Mouse (Mus musculus) heart, embryonic 13.5 days (tissue): ENCODE results near the gene Tbxas1. TPM values are rescaled to one million over a fixed set of nuclear protein-coding genes. Genes with fewer than 3 reads are reported as not detected.
A peak's percentile ranks its signal among the peaks of the same experiment; 100 is the strongest.

Source experiments
- ATAC-seq: fragments of 200-750 bp; cut with Nextera tagmentation; 2 replicates; pipeline ENCODE4 v1.8.0; 2017; ENCODE audit warnings: moderate TSS enrichment; ENCODE audit not compliant: insufficient number of reproducible peaks, low FRiP score, low TSS enrichment; ENCODE audit errors: extremely low read depth
- H3K27ac ChIP-seq: fragments of 300-500 bp; sonication (generic); replicated peaks from 2 replicates; pipeline ENCODE4 v1.5.1; 2015; ENCODE audit warnings: moderate library complexity, mild to moderate bottlenecking, inconsistent platforms
- H3K27me3 ChIP-seq: fragments of 300-500 bp; sonication (generic); replicated peaks from 2 replicates; pipeline ENCODE4 v1.6.1; 2015; ENCODE audit warnings: mild to moderate bottlenecking, inconsistent platforms
- H3K36me3 ChIP-seq: fragments of 300-500 bp; sonication (generic); 2 replicates; pipeline ENCODE4 v1.6.1; 2015; ENCODE audit warnings: mild to moderate bottlenecking, inconsistent platforms
- H3K4me1 ChIP-seq: fragments of 300-500 bp; sonication (generic); 2 replicates; pipeline ENCODE4 v1.6.1; 2015; ENCODE audit warnings: inconsistent platforms
- H3K4me2 ChIP-seq: fragments of 300-500 bp; sonication (generic); 2 replicates; pipeline ENCODE4 v1.6.1; 2015; ENCODE audit warnings: inconsistent platforms, mild to moderate bottlenecking, moderate library complexity
- H3K4me3 ChIP-seq: fragments of 300-500 bp; sonication (generic); 2 replicates; pipeline ENCODE4 v1.5.1; 2015; ENCODE audit warnings: moderate library complexity, mild to moderate bottlenecking, inconsistent platforms
- H3K9ac ChIP-seq: fragments of 300-500 bp; sonication (generic); 2 replicates; pipeline ENCODE4 v1.6.1; 2015; ENCODE audit warnings: inconsistent platforms, mild to moderate bottlenecking, moderate library complexity
- H3K9me3 ChIP-seq: fragments of 300-500 bp; sonication (generic); 2 replicates; pipeline ENCODE4 v1.6.1; 2016; ENCODE audit warnings: inconsistent platforms
- WGBS: fragments of 180-500 bp; shearing (Covaris S2); methylation state at CpG from one replicate; pipeline ENCODE4 v1.1.7; 2015; ENCODE audit warnings: mixed read lengths; 5-methylcytosine and 5-hydroxymethylcytosine counted together
- polyA plus RNA-seq: library from polyadenylated mRNA; unstranded; fragments of >200 nt; fragmentation: Nextera tagmentation; extraction: Ambion mirVana; gene quantifications from 2 replicates; pipeline ENCODE4 v1.2.1, GENCODE M21; 2015

Gene Tbxas1
- polyA plus RNA-seq, 1 experiment from 2014 or later: 2.4 TPM

DNA sequence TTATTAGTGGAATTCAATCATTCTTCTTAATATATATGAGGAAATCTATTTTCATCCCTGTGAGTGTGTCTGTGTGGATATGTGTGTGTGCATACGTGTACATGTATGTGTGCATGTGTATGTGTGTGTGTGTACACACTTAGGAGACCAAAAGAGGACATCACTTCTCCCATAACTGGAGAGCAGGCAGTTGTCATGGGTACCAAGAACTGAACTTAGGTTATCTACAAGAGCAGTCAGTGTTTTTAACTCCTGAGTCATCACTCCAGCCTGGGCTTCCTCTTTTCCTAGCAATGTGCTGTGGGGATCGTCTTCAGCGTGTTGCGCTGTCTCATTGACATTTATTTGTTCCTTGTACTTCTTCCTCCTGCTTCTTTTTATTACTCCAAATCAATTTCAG, 24.9 kb downstream of the Tbxas1 start:
- no peaks in the 10 kb centered on the region for H3K36me3 ChIP-seq
- no peaks in the 10 kb centered on the region for H3K27me3 ChIP-seq
- peak overlapping the region; percentile 7; the same call in 1 of the 2 replicates for H3K4me2 ChIP-seq
- peaks cover 18% of the 10 kb centered on the region for H3K4me1 ChIP-seq
- ATAC-seq: peak; percentile 58; the same call in 1 of the 2 replicates
- 62% methylated on average over 4 of the region's 4 CpGs for whole genome bisulfite sequencing
- peak overlapping the region; percentile 48; the same call in 1 of the 2 replicates for H3K27ac ChIP-seq
- no peak overlapping the region for H3K4me3 ChIP-seq
- H3K9me3 ChIP-seq: no peaks in the 10 kb centered on the region
- no peak overlapping the region for H3K9ac ChIP-seq

DNA sequence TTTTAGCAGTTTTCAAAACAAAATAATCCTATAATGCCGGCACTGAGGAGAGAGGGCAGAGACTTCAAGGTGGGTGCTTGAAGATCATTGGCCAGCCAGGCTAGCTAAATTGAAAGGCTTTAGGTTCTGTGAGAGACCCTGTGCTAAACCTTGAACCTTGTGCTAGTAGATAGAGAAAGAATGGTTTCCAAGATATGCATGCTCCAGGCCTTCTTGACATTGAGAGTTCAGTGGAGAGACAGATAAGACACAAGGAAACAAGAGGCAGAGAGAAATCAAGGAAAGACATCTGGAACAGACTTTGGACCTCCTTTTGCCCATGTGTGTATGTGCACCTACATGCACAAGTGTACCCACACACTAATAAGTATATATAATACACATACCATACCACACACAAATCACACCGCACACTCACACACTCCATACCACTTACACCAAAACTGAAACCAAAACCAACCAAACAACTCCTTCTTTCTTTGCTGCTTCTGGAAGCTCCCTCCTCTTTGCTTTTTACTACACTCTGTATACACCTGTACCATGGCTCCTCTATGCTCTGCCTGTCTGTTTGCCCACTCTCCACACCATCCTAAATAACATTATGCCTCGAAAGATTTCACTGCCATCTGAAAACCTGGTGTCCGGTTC, 25.4 kb downstream of the Tbxas1 start:
- no peak overlapping the region for H3K4me3 ChIP-seq
- H3K36me3 ChIP-seq: no peaks in the 10 kb centered on the region
- H3K4me1 ChIP-seq: peaks cover 18% of the 10 kb centered on the region
- H3K9ac ChIP-seq: no peak overlapping the region
- H3K9me3 ChIP-seq: no peaks in the 10 kb centered on the region
- no peaks in the 10 kb centered on the region for H3K27me3 ChIP-seq
- H3K27ac ChIP-seq: peak overlapping the region; percentile 48; the same call in 1 of the 2 replicates
- H3K4me2 ChIP-seq: peak overlapping the region; percentile 7; the same call in 1 of the 2 replicates
- ATAC-seq: no peak
- WGBS: 82% methylated on average over 4 of the region's 4 CpGs

DNA sequence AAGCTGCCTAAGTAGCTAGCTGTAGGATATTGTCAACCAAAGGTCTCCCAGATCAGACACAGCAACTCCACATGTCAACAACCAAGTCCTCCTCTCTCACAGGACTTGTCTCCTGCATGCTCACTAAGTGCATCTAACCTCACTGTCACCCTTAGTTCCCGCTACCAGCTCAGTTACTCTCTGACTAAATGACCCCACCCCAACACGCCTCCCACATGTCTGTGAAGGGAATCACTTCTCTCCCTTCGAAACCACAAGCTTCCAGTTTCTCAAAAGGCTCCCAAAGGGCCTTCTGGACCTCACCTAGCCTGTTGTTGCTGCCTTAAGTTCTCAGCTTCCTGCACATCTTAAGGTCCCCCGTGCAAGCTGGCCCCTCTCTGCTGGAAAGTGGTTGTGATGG, 25.9 kb downstream of the Tbxas1 start:
- Histone ChIP-seq H3K36me3 (no peaks in the 10 kb centered on the region), H3K27ac (no peak overlapping the region), H3K9ac (no peak overlapping the region), H3K4me1 (peaks cover 18% of the 10 kb centered on the region), H3K4me3 (no peak overlapping the region), H3K9me3 (no peaks in the 10 kb centered on the region), H3K27me3 (no peaks in the 10 kb centered on the region), H3K4me2 (peak overlapping the region; percentile 7; the same call in 1 of the 2 replicates)
- ATAC-seq: no peak
- WGBS: 69% methylated on average over 4 of the region's 4 CpGs

GRCm38 (mm10) chr6:38901636-38902035, 26.4 kb downstream of the Tbxas1 start:
- H3K4me2 ChIP-seq: no peak overlapping the region
- H3K9me3 ChIP-seq: no peaks in the 10 kb centered on the region
- H3K27ac ChIP-seq: no peak overlapping the region
- no peak overlapping the region for H3K4me3 ChIP-seq
- WGBS: 54% methylated on average over 3 of the region's 3 CpGs
- H3K9ac ChIP-seq: no peak overlapping the region
- no peaks in the 10 kb centered on the region for H3K36me3 ChIP-seq
- ATAC-seq: no peak
- H3K4me1 ChIP-seq: peaks cover 16% of the 10 kb centered on the region
- no peaks in the 10 kb centered on the region for H3K27me3 ChIP-seq

GRCm38 (mm10) chr6:38902820-38903439, 27.7 kb downstream of the Tbxas1 start:
- Histone ChIP-seq H3K4me3 (no peak overlapping the region), H3K27ac (no peak overlapping the region), H3K27me3 (no peaks in the 10 kb centered on the region), H3K4me1 (peaks cover 6% of the 10 kb centered on the region; the same call in 1 of the 2 replicates), H3K9ac (no peak overlapping the region), H3K9me3 (no peaks in the 10 kb centered on the region), H3K36me3 (no peaks in the 10 kb centered on the region), H3K4me2 (no peak overlapping the region)
- no peak for ATAC-seq
- WGBS: 84% methylated on average over 10 of the region's 10 CpGs

DNA sequence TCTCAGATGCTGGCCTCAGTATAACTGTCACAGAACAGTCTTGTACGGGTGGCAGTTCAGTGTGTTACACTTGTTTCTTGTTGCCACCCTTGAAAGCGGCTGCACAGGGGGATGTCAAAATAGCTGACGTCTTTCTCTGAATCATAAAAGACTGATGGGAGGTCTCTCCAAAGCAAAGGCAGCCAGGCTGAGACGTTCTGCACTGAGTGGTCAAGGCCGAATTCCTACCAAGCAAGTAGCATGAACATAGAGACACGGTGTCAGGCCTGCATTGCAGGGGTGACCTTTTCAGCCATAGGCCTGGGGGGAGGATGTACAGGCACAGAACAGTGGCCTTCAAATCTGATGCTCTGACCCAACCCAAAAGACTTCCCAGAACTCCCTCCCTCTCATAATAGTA, 30.8 kb downstream of the Tbxas1 start:
- no peak for ATAC-seq
- Histone ChIP-seq H3K27ac (no peak overlapping the region), H3K4me2 (no peak overlapping the region), H3K9ac (no peak overlapping the region), H3K4me3 (no peak overlapping the region), H3K9me3 (no peaks in the 10 kb centered on the region), H3K36me3 (no peaks in the 10 kb centered on the region), H3K27me3 (no peaks in the 10 kb centered on the region), H3K4me1 (peaks cover 18% of the 10 kb centered on the region)
- 76% methylated on average over 6 of the region's 6 CpGs for WGBS

DNA sequence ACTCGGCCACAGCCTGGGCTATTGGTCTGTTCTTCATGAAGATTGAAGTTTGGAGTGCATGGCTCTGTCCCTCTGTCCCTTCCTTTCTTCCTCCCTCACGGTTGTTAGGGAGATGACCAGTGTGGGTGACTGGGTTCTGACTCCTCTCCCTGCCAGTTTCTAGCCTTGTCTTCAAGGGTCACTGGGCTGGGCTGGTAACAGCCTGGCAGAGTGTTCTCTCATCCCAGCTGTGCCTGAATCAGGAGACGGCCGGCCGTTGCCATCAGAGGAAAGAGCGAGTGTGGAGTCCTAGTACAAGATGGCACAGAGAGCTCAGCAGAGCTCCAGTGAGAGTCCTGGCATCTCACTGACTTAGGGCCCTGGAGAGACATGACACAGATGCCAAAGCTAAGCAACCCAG, 33.2 kb downstream of the Tbxas1 start:
- Histone ChIP-seq H3K9me3 (no peaks in the 10 kb centered on the region), H3K9ac (no peak overlapping the region), H3K4me1 (peaks cover 36% of the 10 kb centered on the region), H3K27ac (no peak overlapping the region), H3K4me2 (no peak overlapping the region), H3K4me3 (no peak overlapping the region), H3K36me3 (no peaks in the 10 kb centered on the region), H3K27me3 (no peaks in the 10 kb centered on the region)
- WGBS: 85% methylated on average over 6 of the region's 6 CpGs
- ATAC-seq: no peak

DNA sequence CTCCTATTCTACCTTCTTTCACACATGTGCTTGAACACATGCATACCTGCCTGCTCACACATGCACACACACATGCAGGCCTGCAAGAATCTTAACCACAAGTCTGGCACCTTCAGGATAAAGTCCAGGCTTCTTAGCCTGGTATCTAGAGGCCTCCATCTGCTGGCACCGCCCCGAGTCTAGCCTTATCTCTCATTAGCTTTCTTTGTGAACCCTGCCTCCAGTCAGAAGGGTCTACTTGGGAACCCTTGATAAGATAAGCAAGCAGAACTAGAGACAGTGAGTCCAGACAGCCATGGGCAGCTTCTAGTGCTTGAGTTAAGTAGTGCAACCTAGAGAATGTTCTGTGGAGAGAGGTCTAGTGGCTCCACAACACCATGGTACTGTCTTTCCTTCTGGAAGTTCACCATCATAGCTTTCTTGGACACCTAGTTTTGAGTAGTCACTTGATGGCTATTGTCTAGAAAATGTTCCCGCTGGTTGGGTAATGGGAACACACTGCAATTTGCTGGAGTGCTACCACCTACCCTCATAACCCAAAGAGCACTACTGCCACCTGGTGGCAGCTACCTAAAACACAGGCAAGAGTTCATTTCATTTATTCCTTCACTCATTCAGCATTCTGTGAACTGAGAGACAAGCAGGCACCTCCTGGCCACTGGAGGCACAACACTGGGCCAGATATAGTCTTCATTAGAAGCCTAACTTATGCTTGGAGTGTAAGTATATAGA, 35.8 kb downstream of the Tbxas1 start:
- Histone ChIP-seq H3K9me3 (no peaks in the 10 kb centered on the region), H3K36me3 (no peaks in the 10 kb centered on the region), H3K4me1 (peaks cover 57% of the 10 kb centered on the region), H3K27ac (peak overlapping the region; percentile 38), H3K9ac (no peak overlapping the region), H3K27me3 (no peaks in the 10 kb centered on the region), H3K4me2 (no peak overlapping the region), H3K4me3 (no peak overlapping the region)
- ATAC-seq: peak; percentile 62; the same call in 1 of the 2 replicates
- 16% methylated on average over 3 of the region's 3 CpGs for WGBS

DNA sequence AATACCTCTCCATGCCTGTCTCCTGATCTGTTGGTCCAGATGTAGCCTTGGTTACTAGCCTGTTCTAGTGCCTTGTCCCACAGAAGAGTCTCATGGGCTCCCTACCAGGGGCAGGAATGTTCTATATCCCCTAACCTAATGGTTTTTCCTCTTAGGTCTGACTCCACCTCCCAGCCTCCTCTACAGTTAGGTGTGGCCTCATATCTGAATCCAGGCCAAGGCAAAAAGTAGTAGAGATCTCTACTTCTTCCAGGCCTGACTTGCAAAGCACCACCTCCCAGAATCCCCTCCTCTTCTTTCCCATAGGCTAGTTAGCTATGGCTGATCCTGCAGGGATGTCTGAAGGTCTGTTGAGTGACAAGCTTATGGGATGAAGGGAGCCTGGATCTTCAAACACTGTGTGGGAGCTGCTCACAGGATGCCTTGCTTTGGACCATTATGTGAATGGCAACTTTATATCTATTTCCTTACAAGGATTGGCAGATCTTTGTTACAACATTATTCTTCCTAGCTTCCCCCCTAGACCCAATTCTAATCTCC, 37.0 kb downstream of the Tbxas1 start:
- peaks cover 67% of the 10 kb centered on the region for H3K4me1 ChIP-seq
- no peak for ATAC-seq
- no peak overlapping the region for H3K27ac ChIP-seq
- H3K9me3 ChIP-seq: no peaks in the 10 kb centered on the region
- H3K9ac ChIP-seq: no peak overlapping the region
- no peaks in the 10 kb centered on the region for H3K36me3 ChIP-seq
- no peak overlapping the region for H3K4me3 ChIP-seq
- no peaks in the 10 kb centered on the region for H3K27me3 ChIP-seq
- H3K4me2 ChIP-seq: no peak overlapping the region

- H3K4me3 ChIP-seq: no peak overlapping the region
- no peak overlapping the region for H3K4me2 ChIP-seq
- no peak for ATAC-seq
- H3K4me1 ChIP-seq: peaks cover 74% of the 10 kb centered on the region
- WGBS: 63% methylated on average over 9 of the region's 9 CpGs
- no peaks in the 10 kb centered on the region for H3K36me3 ChIP-seq
- no peak overlapping the region for H3K9ac ChIP-seq
- no peaks in the 10 kb centered on the region for H3K9me3 ChIP-seq
- H3K27me3 ChIP-seq: no peaks in the 10 kb centered on the region
- no peak overlapping the region for H3K27ac ChIP-seq
These were observed 37.6 kb downstream of the Tbxas1 start for GRCm38 (mm10) chr6:38912845-38913244.

GRCm38 (mm10) chr6:38913386-38914042, 38.3 kb downstream of the Tbxas1 start:
- Histone ChIP-seq H3K4me2 (no peak overlapping the region), H3K4me3 (no peak overlapping the region), H3K9ac (no peak overlapping the region), H3K27me3 (no peaks in the 10 kb centered on the region), H3K27ac (no peak overlapping the region), H3K36me3 (no peaks in the 10 kb centered on the region), H3K9me3 (no peaks in the 10 kb centered on the region), H3K4me1 (peaks cover 80% of the 10 kb centered on the region)
- WGBS: 62% methylated on average over 13 of the region's 13 CpGs
- no peak for ATAC-seq
